Mouse (Mus musculus): ENCODE data around the gene Hoxb9. TPM values are rescaled to one million over a fixed set of nuclear protein-coding genes. Genes with fewer than 3 reads are reported as not detected.

Gene Hoxb9
- polyA plus RNA-seq, 1 experiment, result 0.77 TPM

GRCm38 (mm10) chr11:96262262-96262830, 8.9 kb upstream of the Hoxb9 start:
- H3K27ac ChIP-seq (ENCODE audit: control insufficient read depth, insufficient read depth, low read depth, low read length, poor library complexity), result no peak overlapping the region
- TF ChIP-seq CTCF (IDR thresholded peaks at IDR 0.05; ENCODE audit: control insufficient read depth, insufficient read depth, low read length), result no peak
- no peak for TF ChIP-seq POLR2A (IDR thresholded peaks at IDR 0.05; ENCODE audit: borderline replicate concordance, control insufficient read depth, low read depth, low read length)
- 51% methylated on average over 6 of the region's 6 CpGs for WGBS
- no peaks in the 10 kb centered on the region for H3K4me1 ChIP-seq (ENCODE audit: control insufficient read depth, insufficient read depth, low read length)
- H3K4me3 ChIP-seq (replicated peaks; ENCODE audit: control insufficient read depth, low read depth, low read length), result no peak overlapping the region

GRCm38 (mm10) chr11:96263636-96264389, 7.4 kb upstream of the Hoxb9 start:
- WGBS, result 32% methylated on average over 33 of the region's 33 CpGs
- no peak for TF ChIP-seq CTCF (IDR thresholded peaks at IDR 0.05; ENCODE audit: control insufficient read depth, insufficient read depth, low read length)
- Histone ChIP-seq H3K27ac (ENCODE audit: control insufficient read depth, insufficient read depth, low read depth, low read length, poor library complexity) (no peak overlapping the region; the same call in 1 of the 2 replicates), H3K4me3 (replicated peaks; ENCODE audit: control insufficient read depth, low read depth, low read length) (no peak overlapping the region), H3K4me1 (ENCODE audit: control insufficient read depth, insufficient read depth, low read length) (no peaks in the 10 kb centered on the region)

GRCm38 (mm10) chr11:96264390-96265020, 6.8 kb upstream of the Hoxb9 start:
- TF ChIP-seq POLR2A (IDR thresholded peaks at IDR 0.05; ENCODE audit: borderline replicate concordance, control insufficient read depth, low read depth, low read length) (no peak), CTCF (IDR thresholded peaks at IDR 0.05; ENCODE audit: control insufficient read depth, insufficient read depth, low read length) (no peak)
- H3K27ac ChIP-seq (ENCODE audit: control insufficient read depth, insufficient read depth, low read depth, low read length, poor library complexity), result no peak overlapping the region
- no peak overlapping the region for H3K4me3 ChIP-seq (replicated peaks; ENCODE audit: control insufficient read depth, low read depth, low read length)
- H3K4me1 ChIP-seq (ENCODE audit: control insufficient read depth, insufficient read depth, low read length), result no peaks in the 10 kb centered on the region
- WGBS, result 71% methylated on average over 8 of the region's 8 CpGs

- 47% methylated on average over 7 of the region's 7 CpGs for WGBS
- Histone ChIP-seq H3K4me1 (ENCODE audit: control insufficient read depth, insufficient read depth, low read length) (no peaks in the 10 kb centered on the region), H3K27ac (ENCODE audit: control insufficient read depth, insufficient read depth, low read depth, low read length, poor library complexity) (no peak overlapping the region), H3K4me3 (replicated peaks; ENCODE audit: control insufficient read depth, low read depth, low read length) (no peak overlapping the region)
- TF ChIP-seq POLR2A (IDR thresholded peaks at IDR 0.05; ENCODE audit: borderline replicate concordance, control insufficient read depth, low read depth, low read length), result no peak
- no peak for TF ChIP-seq CTCF (IDR thresholded peaks at IDR 0.05; ENCODE audit: control insufficient read depth, insufficient read depth, low read length)
These were observed 5.3 kb upstream of the Hoxb9 start for GRCm38 (mm10) chr11:96265954-96266353.

GRCm38 (mm10) chr11:96267021-96267920, 4.0 kb upstream of the Hoxb9 start:
- Histone ChIP-seq H3K27ac (ENCODE audit: control insufficient read depth, insufficient read depth, low read depth, low read length, poor library complexity) (no peak overlapping the region), H3K4me1 (ENCODE audit: control insufficient read depth, insufficient read depth, low read length) (no peaks in the 10 kb centered on the region), H3K4me3 (replicated peaks; ENCODE audit: control insufficient read depth, low read depth, low read length) (no peak overlapping the region)
- 75% methylated on average over 7 of the region's 7 CpGs for WGBS
- TF ChIP-seq CTCF (IDR thresholded peaks at IDR 0.05; ENCODE audit: control insufficient read depth, insufficient read depth, low read length), result no peak
- TF ChIP-seq POLR2A (IDR thresholded peaks at IDR 0.05; ENCODE audit: borderline replicate concordance, control insufficient read depth, low read depth, low read length), result no peak

- H3K27ac ChIP-seq (ENCODE audit: control insufficient read depth, insufficient read depth, low read depth, low read length, poor library complexity), result no peak overlapping the region
- H3K4me1 ChIP-seq (ENCODE audit: control insufficient read depth, insufficient read depth, low read length), result no peaks in the 10 kb centered on the region
- no peak overlapping the region for H3K4me3 ChIP-seq (replicated peaks; ENCODE audit: control insufficient read depth, low read depth, low read length)
- WGBS, result 38% methylated on average over 1 of the region's 1 CpGs
- TF ChIP-seq POLR2A (IDR thresholded peaks at IDR 0.05; ENCODE audit: borderline replicate concordance, control insufficient read depth, low read depth, low read length) (no peak), CTCF (IDR thresholded peaks at IDR 0.05; ENCODE audit: control insufficient read depth, insufficient read depth, low read length) (no peak)
These were observed 3.1 kb upstream of the Hoxb9 start for GRCm38 (mm10) chr11:96268031-96268745.

- WGBS, result 3% methylated on average over 19 of the region's 19 CpGs
- no peak overlapping the region for H3K27ac ChIP-seq (ENCODE audit: control insufficient read depth, insufficient read depth, low read depth, low read length, poor library complexity)
- no peak for TF ChIP-seq CTCF (IDR thresholded peaks at IDR 0.05; ENCODE audit: control insufficient read depth, insufficient read depth, low read length)
- TF ChIP-seq POLR2A (IDR thresholded peaks at IDR 0.05; ENCODE audit: borderline replicate concordance, control insufficient read depth, low read depth, low read length), result no peak
- no peaks in the 10 kb centered on the region for H3K4me1 ChIP-seq (ENCODE audit: control insufficient read depth, insufficient read depth, low read length)
- H3K4me3 ChIP-seq (replicated peaks; ENCODE audit: control insufficient read depth, low read depth, low read length), result no peak overlapping the region
These were observed 1.4 kb upstream of the Hoxb9 start for GRCm38 (mm10) chr11:96269869-96270268.
